Mouse (Mus musculus) adrenal gland, postnatal 36 days (tissue): ENCODE data around the gene Znrf3. TPM values are rescaled to one million over a fixed set of nuclear protein-coding genes. Genes with fewer than 3 reads are reported as not detected.

Experiments
- DNase-seq, 2 experiments: peaks; one replicate each; pipeline ENCODE4 v3.0.0; 2021; ENCODE audit warnings: mixed read lengths in 1 of 2
- total RNA-seq, 2 experiments: library from RNA; stranded (reverse); gene quantifications; 2 replicates each; pipeline ENCODE4 v1.2.3; 2021

The Znrf3 gene
- total RNA-seq, 2 experiments from 2014 or later, result 28.8 to 35.8 TPM

DNA sequence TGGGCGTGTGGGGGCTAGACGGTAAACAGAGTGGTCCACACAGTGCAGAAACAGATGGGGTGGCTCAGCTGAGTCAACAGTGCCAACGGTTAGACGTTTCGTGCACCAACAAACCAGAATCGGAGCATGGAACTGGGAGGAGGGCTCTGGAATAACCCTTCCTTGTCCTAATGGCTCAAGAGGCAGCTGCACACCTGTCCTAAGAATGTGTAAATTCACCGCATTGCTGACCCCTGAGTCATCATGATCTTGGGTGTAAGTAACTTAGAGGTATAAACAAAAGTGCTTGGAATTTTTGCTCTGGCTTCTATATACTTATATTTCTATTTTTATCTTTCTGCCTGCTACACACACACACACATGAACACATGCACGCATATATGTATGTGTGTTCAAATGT is 202.5 kb downstream of the Znrf3 start:
- DNase-seq, result no peak

DNA sequence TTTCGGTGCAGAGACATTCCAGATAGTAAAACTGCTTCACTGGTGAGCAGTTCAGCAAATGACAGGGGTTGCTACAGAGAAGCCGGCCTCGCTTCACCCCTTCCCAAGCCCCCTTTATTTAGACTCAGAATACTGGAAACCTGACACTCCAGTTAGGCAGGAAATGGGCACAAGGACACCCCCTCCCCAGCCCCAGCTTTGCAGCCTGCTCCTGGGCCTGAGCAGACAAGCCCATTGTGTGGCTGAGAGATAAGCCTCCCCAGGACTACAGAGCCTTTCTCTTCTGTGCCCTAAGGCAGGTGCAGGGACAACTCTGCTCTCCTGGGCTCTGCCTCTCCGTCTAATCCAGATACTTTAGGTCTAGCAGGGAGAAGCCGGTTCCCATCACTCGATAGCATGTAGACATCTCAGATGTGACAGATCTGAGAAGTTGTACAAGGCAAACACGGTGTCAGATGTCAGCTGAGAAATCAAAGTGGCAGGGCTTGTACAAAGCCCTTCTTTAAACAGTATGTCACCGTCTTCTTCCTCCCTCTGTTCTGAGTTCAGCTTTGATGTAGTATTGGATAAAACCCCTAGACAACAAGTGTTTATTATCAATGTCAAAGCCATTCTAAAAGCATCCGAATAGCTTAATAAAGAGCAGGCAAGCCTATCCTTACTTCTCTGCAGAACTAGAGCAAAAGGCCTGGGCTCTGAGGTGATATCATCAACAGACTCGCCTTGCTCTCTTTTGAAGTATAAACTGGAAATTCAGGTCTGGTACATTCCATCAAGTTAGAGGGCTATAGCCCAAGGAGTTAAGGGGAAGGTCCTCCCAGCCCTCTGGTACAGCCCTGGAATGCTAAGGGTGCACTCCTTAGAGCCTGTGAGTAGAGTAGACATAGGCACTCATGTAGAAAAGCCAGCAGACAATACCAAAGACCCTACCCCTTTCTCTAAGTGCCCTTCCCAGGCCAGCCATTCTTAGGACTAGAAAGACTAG is 204.6 kb downstream of the Znrf3 start:
- DNase-seq, result no peak

Other genes with a start within 250 kb of the Znrf3 start
- 10 to 100 TPM; 19.7 to 23.7 TPM for gene Kremen1, start 183.3 kb downstream of the Znrf3 start, total RNA-seq
- gene Xbp1, start 75.8 kb upstream of the Znrf3 start, total RNA-seq, result 100 to 1,000 TPM; 199 to 215 TPM
- gene Ccdc117, start 97.3 kb upstream of the Znrf3 start, total RNA-seq, result 10 to 100 TPM; 33.7 to 37.5 TPM
- not detected for gene Ankrd36, start 124.8 kb upstream of the Znrf3 start, total RNA-seq